In genomic region chr8:127915591-127916028, GRCm38 (mm10) we compare ENCODE assay signal across 11 mouse cellular contexts.
DNase-seq lines count a peak whose midpoint lies in the region; ATAC-seq and TF ChIP-seq lines count a peak whose summit lies in the region.
"Had no signal": no experiment of that assay in that cellular context is flagged by ENCODE, and none has a peak within 500 bp of the region (broad histone marks: within the 10 kb centered on the region; RNA-seq: fewer than 3 reads in every experiment).

No protein-coding gene starts in this region.

- 35% methylated on average over 2 of the region's 2 CpGs for WGBS in forebrain, embryonic 15.5 days
- 56% methylated on average over 2 of the region's 2 CpGs for WGBS in forebrain, embryonic 12.5 days
- WGBS in hindbrain, embryonic 14.5 days: 37% methylated on average over 2 of the region's 2 CpGs
- WGBS in hindbrain, postnatal 0 days: 24% methylated on average over 2 of the region's 2 CpGs
- 58% methylated on average over 2 of the region's 2 CpGs for WGBS in midbrain, embryonic 13.5 days
- WGBS in midbrain, embryonic 10.5 days: 74% methylated on average over 2 of the region's 2 CpGs
- 40% methylated on average over 2 of the region's 2 CpGs for WGBS in hindbrain, embryonic 11.5 days

- no peaks in the 10 kb centered on the region for H3K36me3 ChIP-seq in forebrain, embryonic 15.5 days
- no peaks in the 10 kb centered on the region for H3K36me3 ChIP-seq in forebrain, embryonic 12.5 days (replicated peaks)
- H3K36me3 ChIP-seq in hindbrain, embryonic 14.5 days (replicated peaks; ENCODE audit: control insufficient read depth, insufficient read depth): no peaks in the 10 kb centered on the region
- H3K36me3 ChIP-seq in hindbrain, postnatal 0 days (ENCODE audit: insufficient read depth, low read length): no peaks in the 10 kb centered on the region
- H3K36me3 ChIP-seq in midbrain, embryonic 13.5 days: no peaks in the 10 kb centered on the region
- H3K36me3 ChIP-seq in midbrain, embryonic 10.5 days: no peaks in the 10 kb centered on the region
- H3K36me3 ChIP-seq in hindbrain, embryonic 11.5 days (ENCODE audit: control insufficient read depth, insufficient read depth, low read length): no peaks in the 10 kb centered on the region

- ATAC-seq in forebrain, embryonic 15.5 days (replicated peaks): no peak; the same call in 1 of the 2 replicates
- ATAC-seq in forebrain, embryonic 12.5 days (ENCODE audit: low FRiP score): no peak
- no peak for ATAC-seq in hindbrain, embryonic 14.5 days (ENCODE audit: low FRiP score)
- no peak for ATAC-seq in hindbrain, postnatal 0 days
- ATAC-seq in midbrain, embryonic 13.5 days: no peak
- no peak for ATAC-seq in hindbrain, embryonic 11.5 days (ENCODE audit: low FRiP score)

- no peak for TF ChIP-seq CTCF in hindbrain, postnatal 0 days (IDR thresholded peaks at IDR 0.05; ENCODE audit: low read depth)

- 0 out of 2 replicates have a peak overlapping the region, but pooled peaks have one; percentile 31 for H3K27ac ChIP-seq in forebrain, embryonic 15.5 days (replicated peaks)
- H3K27ac ChIP-seq in forebrain, embryonic 12.5 days: no peak overlapping the region
- 0 out of 2 replicates have a peak overlapping the region, but pooled peaks have one; percentile 7 for H3K27ac ChIP-seq in hindbrain, embryonic 14.5 days
- H3K27ac ChIP-seq in hindbrain, postnatal 0 days: no peak overlapping the region
- peak overlapping the region; percentile 39; the same call in 1 of the 2 replicates for H3K27ac ChIP-seq in midbrain, embryonic 13.5 days
- H3K27ac ChIP-seq in midbrain, embryonic 10.5 days (replicated peaks): no peak overlapping the region
- no peak overlapping the region for H3K27ac ChIP-seq in hindbrain, embryonic 11.5 days (ENCODE audit: low read depth, low read length)

- H3K4me2 ChIP-seq in forebrain, embryonic 15.5 days (replicated peaks): no peak overlapping the region
- H3K4me2 ChIP-seq in forebrain, embryonic 12.5 days: no peak overlapping the region
- no peak overlapping the region for H3K4me2 ChIP-seq in hindbrain, embryonic 14.5 days (replicated peaks)
- no peak overlapping the region for H3K4me2 ChIP-seq in hindbrain, postnatal 0 days (ENCODE audit: low read depth, low read length)
- no peak overlapping the region for H3K4me2 ChIP-seq in midbrain, embryonic 13.5 days (replicated peaks)
- H3K4me2 ChIP-seq in hindbrain, embryonic 11.5 days (replicated peaks; ENCODE audit: low read depth, low read length): no peak overlapping the region

- H3K4me1 ChIP-seq in forebrain, embryonic 15.5 days: no peaks in the 10 kb centered on the region
- no peaks in the 10 kb centered on the region for H3K4me1 ChIP-seq in forebrain, embryonic 12.5 days
- peaks cover 7% of the 10 kb centered on the region; the same call in 1 of the 2 replicates for H3K4me1 ChIP-seq in hindbrain, embryonic 14.5 days (replicated peaks; ENCODE audit: control insufficient read depth, insufficient read depth, low read length)
- peaks cover 5% of the 10 kb centered on the region; the same call in 1 of the 2 replicates for H3K4me1 ChIP-seq in hindbrain, postnatal 0 days (ENCODE audit: insufficient read depth, low read length)
- peaks cover 4% of the 10 kb centered on the region; the same call in 1 of the 2 replicates for H3K4me1 ChIP-seq in midbrain, embryonic 13.5 days (replicated peaks)
- no peaks in the 10 kb centered on the region for H3K4me1 ChIP-seq in midbrain, embryonic 10.5 days
- no peaks in the 10 kb centered on the region for H3K4me1 ChIP-seq in hindbrain, embryonic 11.5 days (replicated peaks; ENCODE audit: control insufficient read depth, insufficient read depth, low read length)

- no peak for DNase-seq in hindbrain, embryonic 14.5 days (ENCODE audit: low spot score)
- DNase-seq in hindbrain, postnatal 0 days (ENCODE audit: low spot score): no peak
- DNase-seq in midbrain, embryonic 10.5 days (ENCODE audit: low spot score): no peak
- peak; percentile 23 for DNase-seq in yolk sac, embryonic 10.5 days (ENCODE audit: low spot score)
- DNase-seq in hindbrain, embryonic 11.5 days (ENCODE audit: low spot score): no peak
- DNase-seq: gastrocnemius, postnatal 25 days; kidney, adult 9 months; lung, postnatal 36 days had no signal

- H3K9me3 ChIP-seq in forebrain, embryonic 15.5 days: no peaks in the 10 kb centered on the region
- H3K9me3 ChIP-seq in forebrain, embryonic 12.5 days: no peaks in the 10 kb centered on the region
- no peaks in the 10 kb centered on the region for H3K9me3 ChIP-seq in hindbrain, embryonic 14.5 days (ENCODE audit: control insufficient read depth, low read length)
- H3K9me3 ChIP-seq in hindbrain, postnatal 0 days (ENCODE audit: low read length): no peaks in the 10 kb centered on the region
- no peaks in the 10 kb centered on the region for H3K9me3 ChIP-seq in midbrain, embryonic 13.5 days
- H3K9me3 ChIP-seq in midbrain, embryonic 10.5 days (replicated peaks): no peaks in the 10 kb centered on the region
- no peaks in the 10 kb centered on the region for H3K9me3 ChIP-seq in hindbrain, embryonic 11.5 days (ENCODE audit: control insufficient read depth, low read length)

- H3K27me3 ChIP-seq in forebrain, embryonic 15.5 days: no peaks in the 10 kb centered on the region
- no peaks in the 10 kb centered on the region for H3K27me3 ChIP-seq in forebrain, embryonic 12.5 days
- no peaks in the 10 kb centered on the region for H3K27me3 ChIP-seq in hindbrain, embryonic 14.5 days (ENCODE audit: control insufficient read depth, insufficient read depth, low read length)
- no peaks in the 10 kb centered on the region for H3K27me3 ChIP-seq in hindbrain, postnatal 0 days (ENCODE audit: insufficient read depth, low read length)
- no peaks in the 10 kb centered on the region for H3K27me3 ChIP-seq in midbrain, embryonic 13.5 days
- no peaks in the 10 kb centered on the region for H3K27me3 ChIP-seq in midbrain, embryonic 10.5 days (ENCODE audit: low read depth, poor library complexity, severe bottlenecking)
- H3K27me3 ChIP-seq in hindbrain, embryonic 11.5 days (ENCODE audit: control insufficient read depth, insufficient read depth, low read length): no peaks in the 10 kb centered on the region

- H3K9ac ChIP-seq in forebrain, embryonic 15.5 days (replicated peaks): no peak overlapping the region
- no peak overlapping the region for H3K9ac ChIP-seq in forebrain, embryonic 12.5 days
- H3K9ac ChIP-seq in hindbrain, embryonic 14.5 days: no peak overlapping the region
- no peak overlapping the region for H3K9ac ChIP-seq in hindbrain, postnatal 0 days (replicated peaks; ENCODE audit: low read length)
- no peak overlapping the region for H3K9ac ChIP-seq in midbrain, embryonic 13.5 days (replicated peaks)
- H3K9ac ChIP-seq in hindbrain, embryonic 11.5 days (ENCODE audit: low read depth, low read length): no peak overlapping the region

- no peak overlapping the region for H3K4me3 ChIP-seq in forebrain, embryonic 15.5 days
- H3K4me3 ChIP-seq in forebrain, embryonic 12.5 days (replicated peaks): no peak overlapping the region
- H3K4me3 ChIP-seq in hindbrain, embryonic 14.5 days (replicated peaks; ENCODE audit: low read length): no peak overlapping the region
- no peak overlapping the region for H3K4me3 ChIP-seq in hindbrain, postnatal 0 days (ENCODE audit: low read length)
- no peak overlapping the region for H3K4me3 ChIP-seq in midbrain, embryonic 13.5 days (replicated peaks)
- H3K4me3 ChIP-seq in midbrain, embryonic 10.5 days: no peak overlapping the region
- no peak overlapping the region for H3K4me3 ChIP-seq in hindbrain, embryonic 11.5 days (ENCODE audit: low read depth, low read length)

Comparison
In these comparisons a context has a peak if more than half of its experiments do, and no peak if none do; other contexts are left out.
1. H3K27ac ChIP-seq: peak in forebrain, embryonic 15.5 days (single experiment), hindbrain, embryonic 14.5 days (single experiment) and midbrain, embryonic 13.5 days (single experiment); none in forebrain, embryonic 12.5 days (single experiment), hindbrain, postnatal 0 days (single experiment), midbrain, embryonic 10.5 days (single experiment) and hindbrain, embryonic 11.5 days (single experiment).